Mouse (Mus musculus) bone marrow, adult 2 months (tissue): ENCODE measurements around the gene Ap1g1.

Experiments used
- CTCF ChIP-seq: fragments of 200-500 bp; IDR thresholded peaks from 2 replicates; pipeline ENCODE4 v1.5.1; 2011; ENCODE audit warnings: low read length, control low read depth; ENCODE audit not compliant: control insufficient read depth, insufficient read depth
- POLR2A ChIP-seq: fragments of 200-500 bp; IDR thresholded peaks from 2 replicates; pipeline ENCODE4 v1.6.1; 2011; ENCODE audit warnings: low read depth, mild to moderate bottlenecking, control low read depth, low read length, borderline replicate concordance; ENCODE audit not compliant: control insufficient read depth

DNA sequence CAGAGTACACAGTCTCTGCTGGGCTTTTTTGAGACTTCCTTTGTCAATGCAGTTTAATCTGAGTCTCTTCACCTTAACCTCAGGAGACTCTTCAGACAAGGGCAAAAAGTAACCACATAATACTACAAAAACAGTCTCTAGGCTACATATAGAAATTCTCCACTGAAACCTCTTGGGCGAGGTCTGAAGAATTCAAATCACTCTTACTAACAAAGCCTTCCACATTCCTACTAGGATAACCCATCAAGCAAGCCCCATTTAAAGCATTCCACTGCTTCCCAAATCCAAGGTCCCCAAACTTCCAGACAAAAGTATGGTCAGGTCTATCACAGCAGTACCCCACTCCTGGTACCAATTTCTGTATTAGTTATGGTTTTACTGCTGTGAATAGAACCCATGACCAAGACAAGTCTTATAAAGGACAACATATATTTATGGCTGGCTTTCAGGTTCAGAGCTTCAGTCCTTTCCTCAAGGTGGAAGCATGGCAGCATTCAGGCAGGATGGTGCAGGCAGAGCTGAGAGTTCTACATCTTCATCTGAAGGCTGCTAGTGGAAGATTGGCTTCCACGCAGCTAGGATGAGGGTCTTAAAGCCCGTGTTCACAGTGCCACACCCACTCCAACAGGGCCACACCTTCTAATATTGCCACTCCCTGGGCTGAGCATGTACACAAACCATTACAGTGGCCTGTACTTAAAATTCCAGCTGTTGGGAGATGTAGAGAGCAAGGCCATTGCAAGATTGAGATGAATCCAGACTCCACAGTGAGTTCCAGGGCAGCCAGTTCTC is 112.6 kb downstream of the Ap1g1 start:
- TF ChIP-seq CTCF (no peak), POLR2A (no peak)
